ENCODE assay signal across 25 mouse cellular contexts in genomic region chr5:89800181-89800816, GRCm38 (mm10).
DNase-seq lines count a peak whose midpoint lies in the region; ATAC-seq and TF ChIP-seq lines count a peak whose summit lies in the region.
"Had no signal": no experiment of that assay in that cellular context is flagged by ENCODE, and none has a peak within 500 bp of the region (broad histone marks: within the 10 kb centered on the region; RNA-seq: fewer than 3 reads in every experiment).

No protein-coding gene starts in this region.

- H3K9ac ChIP-seq in forebrain, embryonic 15.5 days (replicated peaks) = no peak overlapping the region
- no peak overlapping the region for H3K9ac ChIP-seq in forebrain, embryonic 11.5 days (ENCODE audit: low read length)
- no peak overlapping the region for H3K9ac ChIP-seq in midbrain, postnatal 0 days (replicated peaks; ENCODE audit: low read length, poor library complexity, severe bottlenecking)
- H3K9ac ChIP-seq: intestine, embryonic 15.5 days; liver, embryonic 14.5 days; midbrain, embryonic 15.5 days; neural tube, embryonic 13.5 days had no signal

- ATAC-seq in forebrain, embryonic 15.5 days (replicated peaks) = 0 out of 2 replicates have a peak, but pooled peaks have one; percentile 19
- no peak for ATAC-seq in forebrain, embryonic 11.5 days (replicated peaks; ENCODE audit: low FRiP score)
- no peak for ATAC-seq in midbrain, postnatal 0 days (ENCODE audit: low FRiP score)
- ATAC-seq: forebrain, embryonic 14.5 days; hindbrain, embryonic 16.5 days; intestine, embryonic 15.5 days; midbrain, embryonic 15.5 days had no signal

- H3K4me2 ChIP-seq in forebrain, embryonic 15.5 days (replicated peaks) = no peak overlapping the region
- H3K4me2 ChIP-seq in forebrain, embryonic 11.5 days (ENCODE audit: low read depth, low read length, severe bottlenecking) = no peak overlapping the region
- H3K4me2 ChIP-seq in midbrain, postnatal 0 days (ENCODE audit: low read depth, low read length, poor library complexity, severe bottlenecking) = no peak overlapping the region
- H3K4me2 ChIP-seq: intestine, embryonic 15.5 days; midbrain, embryonic 15.5 days; neural tube, embryonic 13.5 days had no signal

- TF ChIP-seq CTCF in midbrain, postnatal 0 days (IDR thresholded peaks at IDR 0.05) = no peak

- H3K4me1 ChIP-seq in forebrain, embryonic 15.5 days = no peaks in the 10 kb centered on the region
- no peaks in the 10 kb centered on the region for H3K4me1 ChIP-seq in forebrain, embryonic 11.5 days (replicated peaks; ENCODE audit: control insufficient read depth, insufficient read depth, low read length)
- no peaks in the 10 kb centered on the region for H3K4me1 ChIP-seq in midbrain, postnatal 0 days (ENCODE audit: insufficient read depth, low read length)
- H3K4me1 ChIP-seq: heart, embryonic 10.5 days; hindbrain, embryonic 10.5 days; intestine, embryonic 15.5 days; midbrain, embryonic 15.5 days; neural tube, embryonic 13.5 days had no signal

- WGBS in forebrain, embryonic 15.5 days = 80% methylated on average over 5 of the region's 5 CpGs
- WGBS in forebrain, embryonic 11.5 days = 91% methylated on average over 5 of the region's 5 CpGs
- 83% methylated on average over 5 of the region's 5 CpGs for WGBS in midbrain, postnatal 0 days

- no peak overlapping the region for H3K4me3 ChIP-seq in forebrain, embryonic 15.5 days
- no peak overlapping the region for H3K4me3 ChIP-seq in forebrain, embryonic 11.5 days (ENCODE audit: low read depth, low read length)
- H3K4me3 ChIP-seq in midbrain, postnatal 0 days (ENCODE audit: low read depth, low read length) = no peak overlapping the region
- H3K4me3 ChIP-seq: heart, embryonic 10.5 days; hindbrain, embryonic 10.5 days; intestine, embryonic 15.5 days; left cerebral cortex, adult 2 months; midbrain, embryonic 15.5 days; myocyte; neural tube, embryonic 13.5 days had no signal

- no peaks in the 10 kb centered on the region for H3K9me3 ChIP-seq in forebrain, embryonic 15.5 days
- H3K9me3 ChIP-seq in forebrain, embryonic 11.5 days (ENCODE audit: control insufficient read depth, low read length) = no peaks in the 10 kb centered on the region; the same call in 1 of the 2 replicates
- H3K9me3 ChIP-seq in midbrain, postnatal 0 days (ENCODE audit: low read length) = no peaks in the 10 kb centered on the region
- H3K9me3 ChIP-seq: heart, embryonic 10.5 days; intestine, embryonic 15.5 days had no signal

- H3K36me3 ChIP-seq in forebrain, embryonic 15.5 days = no peaks in the 10 kb centered on the region
- H3K36me3 ChIP-seq in forebrain, embryonic 11.5 days (ENCODE audit: control insufficient read depth, insufficient read depth, low read length) = no peaks in the 10 kb centered on the region
- H3K36me3 ChIP-seq in midbrain, postnatal 0 days (ENCODE audit: insufficient read depth, low read length) = no peaks in the 10 kb centered on the region
- H3K36me3 ChIP-seq: heart, embryonic 10.5 days; hindbrain, embryonic 10.5 days; intestine, embryonic 15.5 days; midbrain, embryonic 15.5 days; neural tube, embryonic 13.5 days had no signal

- H3K27ac ChIP-seq in forebrain, embryonic 15.5 days (replicated peaks) = peak overlapping the region; percentile 50; the same call in 1 of the 2 replicates
- H3K27ac ChIP-seq in forebrain, embryonic 11.5 days (ENCODE audit: low read depth, low read length) = no peak overlapping the region
- no peak overlapping the region for H3K27ac ChIP-seq in midbrain, postnatal 0 days (ENCODE audit: low read depth, low read length)
- H3K27ac ChIP-seq: heart, embryonic 10.5 days; hindbrain, embryonic 10.5 days; intestine, embryonic 15.5 days; left cerebral cortex, adult 2 months; liver, embryonic 14.5 days; macrophage; midbrain, embryonic 15.5 days; neural tube, embryonic 13.5 days had no signal

- no peak for DNase-seq in forebrain, embryonic 11.5 days (ENCODE audit: low spot score)
- DNase-seq in gastrocnemius, postnatal 25 days = peak; percentile 9
- DNase-seq in gastrocnemius, postnatal 4 days (ENCODE audit: low spot score in 2 of 2) = no peak
- peak; percentile 10 for DNase-seq in brain, adult 2 months (ENCODE audit: low read depth, low spot score)
- DNase-seq in lung, postnatal 10 days = peak; percentile 30
- no peak for DNase-seq in B cell, adult 2 months
- DNase-seq in midbrain, postnatal 0 days (ENCODE audit: low spot score) = no peak
- DNase-seq: adrenal gland, postnatal 10 days; cerebellum, adult 11 months; cerebellum, postnatal 10 days; kidney, adult 8-10 months; kidney, postnatal 10 days; spleen, adult 18-20 months had no signal

- H3K27me3 ChIP-seq in forebrain, embryonic 15.5 days = no peaks in the 10 kb centered on the region
- H3K27me3 ChIP-seq in forebrain, embryonic 11.5 days (ENCODE audit: control insufficient read depth, insufficient read depth, low read length) = no peaks in the 10 kb centered on the region
- no peaks in the 10 kb centered on the region for H3K27me3 ChIP-seq in midbrain, postnatal 0 days (ENCODE audit: insufficient read depth, low read length)
- H3K27me3 ChIP-seq: intestine, embryonic 15.5 days; midbrain, embryonic 15.5 days; neural tube, embryonic 13.5 days had no signal

Comparison
In these comparisons a context has a peak if more than half of its experiments do, and no peak if none do; other contexts are left out.
1. DNase-seq: peak in gastrocnemius, postnatal 25 days (single experiment), brain, adult 2 months (single experiment) and lung, postnatal 10 days (single experiment); none in forebrain, embryonic 11.5 days (single experiment), gastrocnemius, postnatal 4 days (0 of 2), B cell, adult 2 months (0 of 2) and midbrain, postnatal 0 days (single experiment).